Mouse (Mus musculus) adrenal gland, postnatal 4 days (tissue): ENCODE data around the gene Cryaa. TPM values are rescaled to one million over a fixed set of nuclear protein-coding genes. Genes with fewer than 3 reads are reported as not detected.
A peak's percentile ranks its signal among the peaks of the same experiment; 100 is the strongest.

ENCODE experiments used
- DNase-seq, 2 experiments: peaks; one replicate each; pipeline ENCODE4 v3.0.0; 2021 to 2022; ENCODE audit warnings: low spot score in 2 of 2, mixed read lengths in 2 of 2
- total RNA-seq, 2 experiments: library from RNA; stranded (reverse); gene quantifications; 2 replicates each; pipeline ENCODE4 v1.2.3; 2021

Gene Cryaa
- total RNA-seq, 2 experiments from 2014 or later = not detected

GRCm38 (mm10) chr17:31705271-31706020 is 27.8 kb downstream of the Cryaa start:
- no peak for DNase-seq

GRCm38 (mm10) chr17:31709121-31709741 is 31.6 kb downstream of the Cryaa start:
- no peak for DNase-seq

- no peak for DNase-seq
Measured at GRCm38 (mm10) chr17:31710455-31710854, 32.8 kb downstream of the Cryaa start.

GRCm38 (mm10) chr17:31713709-31714108 is 36.1 kb downstream of the Cryaa start:
- DNase-seq = no peak

- DNase-seq = no peak
Measured at GRCm38 (mm10) chr17:31714125-31714524, 36.5 kb downstream of the Cryaa start.

GRCm38 (mm10) chr17:31715006-31715405 is 37.4 kb downstream of the Cryaa start:
- DNase-seq = no peak

GRCm38 (mm10) chr17:31721637-31722036 is 44.0 kb downstream of the Cryaa start:
- no peak for DNase-seq

- DNase-seq = no peak
Measured at GRCm38 (mm10) chr17:31725366-31725765, 47.8 kb downstream of the Cryaa start.

GRCm38 (mm10) chr17:31726216-31726615 is 48.6 kb downstream of the Cryaa start:
- DNase-seq = no peak

- DNase-seq = peak in 1 of 2 experiments; percentile 18
Measured at GRCm38 (mm10) chr17:31727230-31727629, 49.6 kb downstream of the Cryaa start.

- DNase-seq = no peak
Measured at GRCm38 (mm10) chr17:31728043-31728442, 50.4 kb downstream of the Cryaa start.

- DNase-seq = peak in 1 of 2 experiments; percentile 33
Measured at GRCm38 (mm10) chr17:31728968-31729501, 51.4 kb downstream of the Cryaa start.

GRCm38 (mm10) chr17:31731038-31731437 is 53.4 kb downstream of the Cryaa start:
- no peak for DNase-seq

Other genes starting within 250 kb of the Cryaa start
- 10 to 100 TPM; 31.4 to 33.7 TPM for gene Wdr4, start 157.8 kb upstream of the Cryaa start, total RNA-seq
- 100 to 1,000 TPM; 359 to 397 TPM for gene Ndufv3, start 157.7 kb upstream of the Cryaa start, total RNA-seq
- gene Pknox1, start 113.1 kb upstream of the Cryaa start, total RNA-seq = 10 to 100 TPM; 22.0 to 26.7 TPM
- 10 to 100 TPM; 10.2 to 28.5 TPM for gene Cbs, start 40.6 kb upstream of the Cryaa start, total RNA-seq
- 100 to 1,000 TPM; 196 to 216 TPM for gene U2af1, start 18.9 kb upstream of the Cryaa start, total RNA-seq
- gene Sik1, start 178.0 kb downstream of the Cryaa start, total RNA-seq = 10 to 100 TPM; 27.1 to 28.0 TPM